Mouse (Mus musculus) CD4-positive, CD25-positive, alpha-beta regulatory T cell, adult 2 months (primary cell): ENCODE results near the gene Lmtk3.

ENCODE experiments used
- DNase-seq: peaks from one replicate; pipeline ENCODE4 v3.0.0-alpha.2; 2012; ENCODE audit warnings: low read depth, low spot score

The Lmtk3 gene

GRCm38 (mm10) chr7:45783511-45784091, at the start of gene Lmtk3:
Gene Lmtk3 (plus strand): TSS chr7:45783738.
- DNase-seq = peak; percentile 64

GRCm38 (mm10) chr7:45739162-45739763, 44.3 kb upstream of the Lmtk3 start:
- DNase-seq = peak; percentile 96

- DNase-seq = peak; percentile 47
These were observed 43.7 kb upstream of the Lmtk3 start for GRCm38 (mm10) chr7:45739820-45740219.

DNA sequence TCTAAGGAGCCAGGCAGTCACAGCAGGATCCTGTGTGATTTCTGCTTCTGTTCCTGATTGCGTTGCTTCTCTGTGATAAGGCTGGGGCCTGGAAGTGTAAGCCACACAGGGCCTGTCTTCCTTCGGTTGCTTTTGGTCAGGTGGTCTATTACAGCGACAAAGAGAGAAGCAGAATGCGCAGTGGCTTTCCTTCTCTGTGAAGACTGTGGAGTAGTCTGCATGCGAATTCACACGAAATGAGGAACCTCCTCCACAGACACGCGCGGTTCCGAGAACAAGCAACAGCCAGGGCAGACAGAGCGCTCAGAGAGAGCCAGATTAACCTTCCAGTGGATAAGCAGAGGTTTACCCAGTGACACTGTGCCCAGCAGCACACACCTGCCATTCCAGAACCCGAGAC, 42.2 kb upstream of the Lmtk3 start:
- DNase-seq = no peak

DNA sequence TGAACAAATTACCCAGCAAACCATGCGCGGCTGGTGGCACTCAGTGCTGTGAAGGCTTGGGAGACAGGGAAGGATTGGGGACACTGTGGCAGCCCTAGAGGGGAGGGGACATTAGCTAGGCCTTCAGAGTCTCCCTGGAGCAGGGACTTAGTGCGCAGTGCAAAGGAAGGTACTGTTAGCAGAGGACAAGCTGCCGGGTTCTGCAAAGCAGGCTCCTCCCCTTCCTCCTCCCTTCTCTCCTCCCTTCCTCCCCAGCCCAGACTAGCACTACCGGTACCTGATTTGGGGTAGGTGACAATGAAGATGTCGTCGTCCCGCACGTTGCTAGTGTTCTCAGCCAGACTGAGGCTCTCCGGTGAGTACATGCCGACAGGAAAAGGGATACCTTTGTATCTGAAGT, 41.8 kb upstream of the Lmtk3 start:
- DNase-seq = peak; percentile 88

GRCm38 (mm10) chr7:45742338-45742737, 41.2 kb upstream of the Lmtk3 start:
- DNase-seq = peak; percentile 86

DNA sequence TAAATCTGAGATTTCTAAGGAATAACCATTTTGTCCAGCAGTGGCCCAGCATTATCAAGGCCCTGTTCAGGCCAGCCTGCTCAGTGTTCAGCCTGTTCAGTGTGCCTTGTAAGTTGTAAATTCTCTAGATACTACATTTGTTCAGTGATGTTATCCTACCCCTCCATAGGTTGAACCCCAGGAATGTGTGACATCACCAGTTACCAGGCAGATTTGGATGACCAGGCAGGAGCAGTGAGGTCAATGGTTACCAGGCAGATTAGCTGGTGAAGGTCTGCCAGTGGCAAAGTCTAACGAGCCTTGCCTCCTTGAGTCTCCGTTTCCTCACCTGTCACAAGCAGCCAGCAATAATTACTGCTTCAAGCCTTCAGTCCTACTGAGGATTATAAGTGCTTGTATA, 39.2 kb upstream of the Lmtk3 start:
- DNase-seq = peak; percentile 73

- DNase-seq = peak; percentile 52
These were observed 37.0 kb upstream of the Lmtk3 start for GRCm38 (mm10) chr7:45746518-45746917.

GRCm38 (mm10) chr7:45747450-45747849, 36.1 kb upstream of the Lmtk3 start:
- DNase-seq = no peak

DNA sequence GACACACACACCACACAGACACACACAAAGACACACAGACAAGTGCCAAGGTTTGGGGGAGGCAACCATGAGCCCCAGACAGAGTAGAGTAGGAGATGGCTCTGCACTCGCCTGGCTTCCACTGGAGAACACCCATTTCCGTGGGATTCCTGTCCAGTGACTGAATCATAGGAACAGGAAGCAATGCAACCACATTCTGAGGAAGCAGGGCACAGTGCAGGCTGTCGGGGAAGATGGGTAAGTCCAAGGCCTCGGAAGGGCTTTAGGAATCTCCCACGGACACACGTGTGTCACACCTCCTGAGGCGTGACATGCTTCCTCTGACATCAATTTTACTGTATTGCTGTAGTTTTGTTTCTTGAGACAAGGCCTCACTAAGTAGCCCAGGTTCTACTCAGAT, 35.4 kb upstream of the Lmtk3 start:
- DNase-seq = no peak

DNA sequence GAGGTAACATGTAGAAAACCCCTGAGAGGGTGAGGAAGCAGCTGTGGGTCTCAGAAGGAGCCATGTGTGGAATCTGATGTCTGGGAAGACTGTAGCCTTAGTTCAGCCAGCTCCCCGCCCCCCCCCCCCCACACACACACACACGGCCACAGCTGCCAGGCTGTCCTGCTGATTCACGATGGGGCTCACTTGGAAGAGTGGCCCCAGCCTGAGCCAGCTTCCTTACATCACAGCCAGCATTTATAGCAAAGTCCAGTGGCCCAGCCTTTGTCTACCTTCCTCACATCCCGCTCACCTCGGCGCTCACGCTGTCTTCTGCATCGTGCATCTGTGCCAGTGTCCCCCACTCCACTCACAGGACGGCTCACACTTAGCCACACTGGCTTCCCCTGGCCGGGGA, 34.1 kb upstream of the Lmtk3 start:
- no peak for DNase-seq

DNA sequence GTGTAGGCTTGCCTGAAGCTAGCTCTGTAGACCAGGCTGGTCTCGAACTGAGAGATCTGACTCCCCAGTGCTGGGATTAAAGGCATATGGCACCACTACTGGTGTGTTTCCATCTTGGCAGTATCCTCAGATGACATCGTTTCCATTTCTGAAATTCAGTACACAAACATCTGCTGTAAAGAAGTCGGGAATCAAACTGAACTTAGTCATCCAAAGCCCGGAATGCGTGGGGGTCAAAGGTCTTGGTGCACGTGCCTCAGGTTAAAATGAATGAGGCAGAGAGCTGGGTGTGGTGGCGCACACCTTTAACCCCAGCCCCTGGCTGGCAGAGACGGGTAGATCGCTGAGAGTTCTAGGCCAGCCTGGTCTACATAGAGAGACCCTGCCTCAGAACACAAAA, 33.4 kb upstream of the Lmtk3 start:
- DNase-seq = no peak

GRCm38 (mm10) chr7:45755703-45756102, 27.8 kb upstream of the Lmtk3 start:
- no peak for DNase-seq

- DNase-seq = peak; percentile 24
These were observed 24.1 kb upstream of the Lmtk3 start for GRCm38 (mm10) chr7:45759400-45759799.

GRCm38 (mm10) chr7:45760151-45760550, 23.4 kb upstream of the Lmtk3 start:
- no peak for DNase-seq

- DNase-seq = peak; percentile 63
These were observed 17.5 kb upstream of the Lmtk3 start for GRCm38 (mm10) chr7:45765995-45766394.

GRCm38 (mm10) chr7:45766764-45767163, 16.8 kb upstream of the Lmtk3 start:
- no peak for DNase-seq

DNA sequence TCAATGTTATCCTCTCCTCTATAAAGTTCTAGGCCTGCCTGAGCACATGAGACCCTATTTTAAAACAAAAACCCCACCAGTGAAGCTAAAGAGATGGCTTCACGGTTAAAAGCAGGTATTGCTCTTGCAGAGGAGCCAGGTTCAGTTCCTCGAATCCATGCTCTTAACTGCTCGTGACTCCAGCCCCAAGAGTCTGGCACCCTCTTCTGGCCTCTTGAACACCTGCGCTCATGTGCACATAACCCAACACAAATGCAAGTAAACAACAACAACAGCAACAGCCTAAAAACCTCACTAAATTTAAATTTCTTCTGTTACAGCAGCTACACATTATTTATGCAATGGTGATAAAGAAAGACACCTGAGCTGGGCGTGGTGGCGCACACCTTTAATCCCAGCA, 16.0 kb upstream of the Lmtk3 start:
- DNase-seq = no peak

GRCm38 (mm10) chr7:45770427-45771082, 13.0 kb upstream of the Lmtk3 start:
- DNase-seq = no peak

- DNase-seq = no peak
These were observed 12.4 kb upstream of the Lmtk3 start for GRCm38 (mm10) chr7:45771101-45771500.

- DNase-seq = no peak
These were observed 8.3 kb upstream of the Lmtk3 start for GRCm38 (mm10) chr7:45775237-45775636.

DNA sequence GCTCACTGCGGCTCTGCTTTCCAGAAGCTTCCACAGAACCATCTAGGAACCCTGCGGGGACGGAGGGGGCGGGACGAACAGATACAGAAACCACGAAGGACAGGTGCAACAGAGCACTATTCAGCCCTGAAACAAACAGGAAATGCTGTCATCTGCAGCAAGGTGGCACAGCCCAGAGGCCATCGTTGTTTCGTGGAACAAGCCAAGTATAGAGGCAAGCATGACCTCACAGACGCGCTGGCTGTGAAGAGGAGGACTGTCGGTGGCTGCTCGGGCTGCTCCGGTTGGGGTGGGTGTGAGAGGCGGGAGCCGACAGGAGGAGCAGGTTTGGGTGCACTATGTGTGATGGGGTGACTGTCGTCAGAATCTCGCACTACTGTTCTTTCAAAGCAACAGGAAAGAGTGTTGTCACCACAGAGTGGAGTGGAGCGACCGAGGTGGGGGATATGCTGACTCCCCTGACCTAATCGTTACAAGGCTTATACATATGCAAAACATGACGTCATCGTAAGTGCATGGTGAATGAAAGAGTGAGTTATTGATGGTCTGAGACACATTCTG, 4.4 kb upstream of the Lmtk3 start:
- peak; percentile 88 for DNase-seq

- DNase-seq = no peak
These were observed 1.3 kb upstream of the Lmtk3 start for GRCm38 (mm10) chr7:45782271-45782670.
